Mouse (Mus musculus) heart, embryonic 16.5 days (tissue): ENCODE results near the gene Cir1. TPM values are rescaled to one million over a fixed set of nuclear protein-coding genes. Genes with fewer than 3 reads are reported as not detected.
A peak's percentile ranks its signal among the peaks of the same experiment; 100 is the strongest.

Experiments
- ATAC-seq: fragments of 200-750 bp; cut with Nextera tagmentation; replicated peaks from 2 replicates; pipeline ENCODE4 v1.8.0; 2017; ENCODE audit warnings: moderate number of reproducible peaks; ENCODE audit not compliant: insufficient read depth, low FRiP score; ENCODE audit errors: extremely low read depth
- H3K27ac ChIP-seq: fragments of 300-500 bp; sonication (generic); 2 replicates; pipeline ENCODE4 v1.5.1; 2014; ENCODE audit warnings: mild to moderate bottlenecking, low read length, control low read depth, moderate library complexity
- H3K27me3 ChIP-seq: fragments of 300-500 bp; sonication (generic); 2 replicates; pipeline ENCODE4 v1.6.1; 2014; ENCODE audit warnings: low read length, mixed read lengths; ENCODE audit not compliant: control insufficient read depth, insufficient read depth
- H3K36me3 ChIP-seq: fragments of 300-500 bp; sonication (generic); 2 replicates; pipeline ENCODE4 v1.6.1; 2014; ENCODE audit not compliant: control insufficient read depth, insufficient read depth
- H3K4me1 ChIP-seq: fragments of 300-500 bp; sonication (generic); 2 replicates; pipeline ENCODE4 v1.6.1; 2014; ENCODE audit warnings: low read length, mixed read lengths; ENCODE audit not compliant: control insufficient read depth, insufficient read depth
- H3K4me2 ChIP-seq: fragments of 300-500 bp; sonication (generic); 2 replicates; pipeline ENCODE4 v1.6.1; 2014; ENCODE audit warnings: low read depth, mild to moderate bottlenecking, control low read depth, low read length
- H3K4me3 ChIP-seq: fragments of 300-500 bp; sonication (generic); 2 replicates; pipeline ENCODE4 v1.5.1; 2014; ENCODE audit warnings: mild to moderate bottlenecking, control low read depth, low read length
- H3K9ac ChIP-seq: fragments of 300-500 bp; sonication (generic); 2 replicates; pipeline ENCODE4 v1.6.1; 2014; ENCODE audit warnings: low read length, control low read depth
- H3K9me3 ChIP-seq: fragments of 300-500 bp; sonication (generic); replicated peaks from 2 replicates; pipeline ENCODE4 v1.6.1; 2016; ENCODE audit warnings: low read length; ENCODE audit not compliant: control insufficient read depth
- WGBS: fragments of 180-500 bp; shearing (Covaris S2); extraction: QIAGEN DNeasy Blood & Tissue Kit; methylation state at CpG from one replicate; pipeline ENCODE4 v1.1.7; 2014; 5-methylcytosine and 5-hydroxymethylcytosine counted together
- polyA plus RNA-seq: library from polyadenylated mRNA; unstranded; fragments of >200 nt; fragmentation: Nextera tagmentation; extraction: Ambion mirVana; gene quantifications from 2 replicates; pipeline ENCODE4 v1.2.1, GENCODE M21; 2015

Gene Cir1
- polyA plus RNA-seq, 1 experiment from 2014 or later, result 13.3 TPM

GRCm38 (mm10) chr2:73291130-73291529, 21.4 kb downstream of the Cir1 start:
- Histone ChIP-seq H3K27me3 (no peaks in the 10 kb centered on the region), H3K27ac (no peak overlapping the region), H3K4me1 (no peaks in the 10 kb centered on the region), H3K4me2 (no peak overlapping the region), H3K9me3 (no peaks in the 10 kb centered on the region), H3K9ac (no peak overlapping the region), H3K4me3 (no peak overlapping the region), H3K36me3 (peaks cover 4% of the 10 kb centered on the region; the same call in 1 of the 2 replicates)
- 72% methylated on average over 4 of the region's 4 CpGs for WGBS
- ATAC-seq, result no peak

GRCm38 (mm10) chr2:73285630-73286029, 26.9 kb downstream of the Cir1 start:
- Histone ChIP-seq H3K4me2 (no peak overlapping the region), H3K27ac (no peak overlapping the region), H3K4me1 (peaks cover 7% of the 10 kb centered on the region), H3K4me3 (no peak overlapping the region), H3K36me3 (no peaks in the 10 kb centered on the region), H3K9me3 (no peaks in the 10 kb centered on the region), H3K27me3 (peaks cover 15% of the 10 kb centered on the region), H3K9ac (no peak overlapping the region)
- WGBS, result 10% methylated on average over 2 of the region's 2 CpGs
- ATAC-seq, result no peak

- no peak overlapping the region for H3K4me2 ChIP-seq
- no peaks in the 10 kb centered on the region for H3K9me3 ChIP-seq
- H3K27ac ChIP-seq, result no peak overlapping the region
- no peak overlapping the region for H3K4me3 ChIP-seq
- peaks cover 26% of the 10 kb centered on the region for H3K4me1 ChIP-seq
- WGBS, result 23% methylated on average over 7 of the region's 7 CpGs
- peaks cover 44% of the 10 kb centered on the region for H3K27me3 ChIP-seq
- H3K36me3 ChIP-seq, result no peaks in the 10 kb centered on the region
- no peak for ATAC-seq
- no peak overlapping the region for H3K9ac ChIP-seq
These were observed 30.8 kb downstream of the Cir1 start for GRCm38 (mm10) chr2:73281707-73282106.

GRCm38 (mm10) chr2:73281048-73281661, 31.3 kb downstream of the Cir1 start:
- Histone ChIP-seq H3K4me3 (peak overlapping the region; percentile 37), H3K9me3 (no peaks in the 10 kb centered on the region), H3K27me3 (peaks cover 44% of the 10 kb centered on the region), H3K36me3 (no peaks in the 10 kb centered on the region), H3K4me2 (peak overlapping the region; percentile 24), H3K9ac (no peak overlapping the region), H3K4me1 (peaks cover 26% of the 10 kb centered on the region), H3K27ac (no peak overlapping the region)
- WGBS, result 24% methylated on average over 22 of the region's 22 CpGs
- no peak for ATAC-seq

DNA sequence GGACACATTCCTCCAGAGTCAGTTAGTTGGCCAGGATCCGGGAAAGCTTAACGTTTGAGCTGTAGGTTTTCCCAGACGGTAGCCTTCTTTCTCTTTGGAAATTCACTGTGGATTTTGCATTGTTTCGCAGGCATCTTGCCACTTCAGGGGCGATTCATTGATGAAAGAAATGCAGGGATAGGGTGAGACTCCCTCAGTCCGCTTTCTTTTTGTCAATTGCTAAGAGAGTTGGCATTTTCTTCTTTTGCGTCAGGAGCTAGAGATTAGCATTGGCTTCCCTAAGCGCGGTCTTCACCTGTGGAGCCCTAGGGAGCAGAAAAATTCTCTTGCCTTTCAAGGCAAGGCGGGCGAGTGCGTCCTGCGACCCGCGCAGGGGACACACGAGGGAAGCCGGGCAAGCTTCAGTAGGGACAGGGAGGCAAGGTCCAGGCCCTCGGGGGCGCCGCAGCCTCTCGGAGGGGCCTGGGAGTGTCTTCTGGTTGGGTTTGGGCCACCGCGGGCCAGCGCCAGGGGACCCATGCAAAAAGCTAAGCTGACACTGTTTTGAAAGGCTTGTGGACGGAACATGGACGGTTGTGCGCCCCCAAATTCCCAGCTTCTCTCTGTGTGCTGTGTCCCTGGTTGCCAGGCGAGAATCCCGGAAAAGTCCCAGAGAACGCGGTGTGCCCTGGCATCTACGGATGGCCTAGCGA, 32.0 kb downstream of the Cir1 start:
- H3K4me1 ChIP-seq, result peaks cover 26% of the 10 kb centered on the region
- peak overlapping the region; percentile 24 for H3K4me2 ChIP-seq
- ATAC-seq, result no peak
- H3K36me3 ChIP-seq, result no peaks in the 10 kb centered on the region
- H3K9ac ChIP-seq, result no peak overlapping the region
- no peaks in the 10 kb centered on the region for H3K9me3 ChIP-seq
- H3K4me3 ChIP-seq, result peak overlapping the region; percentile 37
- WGBS, result 6% methylated on average over 33 of the region's 33 CpGs
- H3K27me3 ChIP-seq, result peaks cover 45% of the 10 kb centered on the region
- H3K27ac ChIP-seq, result no peak overlapping the region

- Histone ChIP-seq H3K36me3 (no peaks in the 10 kb centered on the region), H3K4me3 (peak overlapping the region; percentile 34), H3K4me2 (peak overlapping the region; percentile 50), H3K27ac (no peak overlapping the region), H3K27me3 (peaks cover 45% of the 10 kb centered on the region), H3K9me3 (no peaks in the 10 kb centered on the region), H3K9ac (no peak overlapping the region), H3K4me1 (peaks cover 26% of the 10 kb centered on the region)
- ATAC-seq, result no peak
- 3% methylated on average over 31 of the region's 31 CpGs for WGBS
These were observed 33.0 kb downstream of the Cir1 start for GRCm38 (mm10) chr2:73279271-73280038.

DNA sequence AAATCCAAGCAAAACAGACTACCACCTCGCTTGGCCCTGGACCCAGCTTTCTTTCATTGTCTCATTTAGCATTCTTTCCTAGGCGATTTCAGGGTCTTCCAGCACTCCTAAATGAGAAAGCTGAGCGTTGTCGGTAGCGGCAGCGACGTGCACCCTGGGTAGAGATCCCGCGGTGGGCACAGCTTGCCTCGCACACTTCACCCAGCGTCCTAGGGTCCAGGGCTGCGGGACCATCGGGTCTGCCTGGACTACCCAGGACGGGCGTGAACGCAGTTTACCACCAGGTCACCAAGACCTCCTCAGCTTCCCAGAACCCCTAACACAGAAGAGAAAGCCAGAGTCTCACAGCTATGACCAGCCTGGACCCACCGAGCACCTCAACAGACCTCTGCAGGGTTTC, 33.6 kb downstream of the Cir1 start:
- no peak; the same call in 1 of the 2 replicates for ATAC-seq
- 1% methylated on average over 17 of the region's 17 CpGs for WGBS
- H3K36me3 ChIP-seq, result no peaks in the 10 kb centered on the region
- H3K4me3 ChIP-seq, result peak overlapping the region; percentile 34
- peaks cover 32% of the 10 kb centered on the region for H3K4me1 ChIP-seq
- H3K9me3 ChIP-seq, result no peaks in the 10 kb centered on the region
- no peak overlapping the region for H3K27ac ChIP-seq
- peak overlapping the region; percentile 50 for H3K4me2 ChIP-seq
- H3K9ac ChIP-seq, result no peak overlapping the region
- H3K27me3 ChIP-seq, result peaks cover 46% of the 10 kb centered on the region

GRCm38 (mm10) chr2:73278131-73278854, 34.2 kb downstream of the Cir1 start:
- no peaks in the 10 kb centered on the region for H3K9me3 ChIP-seq
- no peak overlapping the region for H3K27ac ChIP-seq
- peak; percentile 80 for ATAC-seq
- no peak overlapping the region for H3K9ac ChIP-seq
- H3K4me2 ChIP-seq, result peak overlapping the region; percentile 50
- peak overlapping the region; percentile 34 for H3K4me3 ChIP-seq
- peaks cover 33% of the 10 kb centered on the region for H3K4me1 ChIP-seq
- H3K36me3 ChIP-seq, result no peaks in the 10 kb centered on the region
- 4% methylated on average over 20 of the region's 20 CpGs for WGBS
- peaks cover 52% of the 10 kb centered on the region for H3K27me3 ChIP-seq
